Mouse (Mus musculus): ENCODE results near the gene Ago3.

DNA sequence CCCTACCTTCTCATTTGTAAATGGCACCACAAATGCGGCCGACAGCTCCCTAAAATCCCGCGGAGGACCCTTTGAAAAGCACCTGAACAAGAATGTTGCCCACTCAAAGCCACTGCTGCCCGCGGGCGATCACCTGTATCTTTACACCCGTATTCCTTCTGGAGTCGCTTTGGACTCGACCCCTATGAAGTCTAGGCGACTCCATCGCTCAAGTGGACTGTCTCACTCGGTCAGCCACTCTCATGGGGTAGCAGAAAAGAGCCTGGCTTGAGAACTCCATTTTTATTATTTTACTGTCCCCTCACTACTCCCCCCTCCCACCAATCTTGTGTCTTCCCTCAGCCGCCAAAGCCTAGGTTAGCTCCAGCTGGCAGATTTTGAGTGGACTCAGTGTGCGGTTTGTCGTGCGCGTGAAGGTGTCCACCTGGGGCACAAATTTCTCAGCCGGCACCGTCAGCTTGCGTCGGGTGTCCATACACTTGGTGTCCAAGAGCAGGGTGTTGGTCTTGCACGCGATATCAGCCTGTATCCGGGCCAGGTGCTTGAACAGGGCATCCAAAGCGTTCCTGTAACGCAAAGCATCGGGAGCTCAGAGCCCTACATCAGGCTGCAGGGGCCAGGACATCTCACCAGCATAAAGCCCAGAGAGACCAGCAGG is 107.4 kb downstream of the Ago3 start:
- TF ChIP-seq POLR2A (IDR thresholded peaks at IDR 0.05; ENCODE audit: control insufficient read depth, low read depth, low read length) (no peak; the same call in 1 of the 2 replicates), CTCF (IDR thresholded peaks at IDR 0.05; ENCODE audit: control insufficient read depth, insufficient read depth, insufficient replicate concordance, low read depth, low read length) (no peak)
